Mouse (Mus musculus) bone marrow macrophage, adult 2 months (primary cell): ENCODE measurements around the gene Mpp3.

Source experiments
- CTCF ChIP-seq: IDR thresholded peaks from 2 replicates; pipeline ENCODE4 v1.5.1; 2012; ENCODE audit warnings: low read depth, mild to moderate bottlenecking, low read length, moderate library complexity
- POLR2A ChIP-seq: IDR thresholded peaks from 2 replicates; pipeline ENCODE4 v1.6.1; 2012; ENCODE audit warnings: mild to moderate bottlenecking, low read depth, low read length, borderline replicate concordance

DNA sequence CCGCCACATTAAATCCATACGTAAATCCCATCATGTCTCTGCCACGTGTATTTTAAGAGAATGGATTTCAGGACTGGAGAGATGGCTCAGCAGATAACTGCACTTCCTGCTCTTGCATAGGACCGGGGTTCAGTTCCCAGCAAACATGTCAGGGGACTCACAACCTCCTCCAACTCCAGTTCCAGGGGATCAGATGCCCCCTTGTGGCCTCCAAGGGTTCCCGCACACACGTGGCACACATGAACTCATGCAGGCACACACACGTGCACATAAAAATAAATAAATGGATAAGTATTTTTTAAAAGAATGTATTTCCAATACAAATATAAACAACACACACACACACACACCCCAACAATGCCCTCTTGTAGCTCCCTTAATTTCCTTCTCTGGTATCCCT is 51.3 kb downstream of the Mpp3 start:
- TF ChIP-seq POLR2A (no peak), CTCF (no peak)
